Mouse (Mus musculus): ENCODE measurements around the gene Npff.

Gene Npff

GRCm38 (mm10) chr15:102524892-102525485 is at the start of gene Npff:
Npff (minus strand) TSS chr15:102524942.
- peak; percentile 62 to 70 for DNase-seq (ENCODE audit: low spot score in 2 of 2)

GRCm38 (mm10) chr15:102572081-102572480 is 47.3 kb upstream of the Npff start:
- no peak for DNase-seq (ENCODE audit: low spot score in 2 of 2)

- DNase-seq (ENCODE audit: low spot score in 2 of 2) = no peak
Measured at GRCm38 (mm10) chr15:102567849-102568248, 43.1 kb upstream of the Npff start.

GRCm38 (mm10) chr15:102563681-102564080 is 38.9 kb upstream of the Npff start:
- no peak for DNase-seq (ENCODE audit: low spot score in 2 of 2)

GRCm38 (mm10) chr15:102563061-102563460 is 38.3 kb upstream of the Npff start:
- DNase-seq (ENCODE audit: low spot score in 2 of 2) = no peak

- DNase-seq (ENCODE audit: low spot score in 2 of 2) = no peak
Measured at GRCm38 (mm10) chr15:102562491-102562890, 37.7 kb upstream of the Npff start.

GRCm38 (mm10) chr15:102557580-102557979 is 32.8 kb upstream of the Npff start:
- DNase-seq (ENCODE audit: low spot score in 2 of 2) = no peak

- no peak for DNase-seq (ENCODE audit: low spot score in 2 of 2)
Measured at GRCm38 (mm10) chr15:102555581-102555980, 30.8 kb upstream of the Npff start.

- no peak for DNase-seq (ENCODE audit: low spot score in 2 of 2)
Measured at GRCm38 (mm10) chr15:102552599-102552998, 27.9 kb upstream of the Npff start.

- DNase-seq (ENCODE audit: low spot score in 2 of 2) = no peak
Measured at GRCm38 (mm10) chr15:102547478-102547877, 22.7 kb upstream of the Npff start.

GRCm38 (mm10) chr15:102546677-102547427 is 22.1 kb upstream of the Npff start:
- DNase-seq (ENCODE audit: low spot score in 2 of 2) = no peak

- no peak for DNase-seq (ENCODE audit: low spot score in 2 of 2)
Measured at GRCm38 (mm10) chr15:102546246-102546645, 21.5 kb upstream of the Npff start.

- DNase-seq (ENCODE audit: low spot score in 2 of 2) = no peak
Measured at GRCm38 (mm10) chr15:102544801-102545200, 20.1 kb upstream of the Npff start.

GRCm38 (mm10) chr15:102533926-102534325 is 9.2 kb upstream of the Npff start:
- no peak for DNase-seq (ENCODE audit: low spot score in 2 of 2)

- DNase-seq (ENCODE audit: low spot score in 2 of 2) = no peak
Measured at GRCm38 (mm10) chr15:102532106-102532900, 7.6 kb upstream of the Npff start.

- DNase-seq (ENCODE audit: low spot score in 2 of 2) = no peak
Measured at GRCm38 (mm10) chr15:102531586-102531985, 6.8 kb upstream of the Npff start.

- DNase-seq (ENCODE audit: low spot score in 2 of 2) = no peak
Measured at GRCm38 (mm10) chr15:102530566-102530965, 5.8 kb upstream of the Npff start.

GRCm38 (mm10) chr15:102528396-102528795 is 3.7 kb upstream of the Npff start:
- no peak for DNase-seq (ENCODE audit: low spot score in 2 of 2)

- no peak for DNase-seq (ENCODE audit: low spot score in 2 of 2)
Measured at GRCm38 (mm10) chr15:102527936-102528335, 3.2 kb upstream of the Npff start.

GRCm38 (mm10) chr15:102526111-102527002 is 1.6 kb upstream of the Npff start:
- no peak for DNase-seq (ENCODE audit: low spot score in 2 of 2)

- DNase-seq (ENCODE audit: low spot score in 2 of 2) = no peak
Measured at GRCm38 (mm10) chr15:102521480-102521879, 3.3 kb downstream of the Npff start.

- no peak for DNase-seq (ENCODE audit: low spot score in 2 of 2)
Measured at GRCm38 (mm10) chr15:102520416-102520815, 4.3 kb downstream of the Npff start.

Measured in natural killer cell, adult 2 months (primary cell).